Mouse (Mus musculus) heart, embryonic 14.5 days (tissue): ENCODE data around the gene Ptms. TPM values are rescaled to one million over a fixed set of nuclear protein-coding genes. Genes with fewer than 3 reads are reported as not detected.
A peak's percentile ranks its signal among the peaks of the same experiment; 100 is the strongest.

Experiments
- ATAC-seq: fragments of 200-750 bp; cut with Nextera tagmentation; 2 replicates; pipeline ENCODE4 v1.8.0; 2017; ENCODE audit warnings: low read depth, moderate TSS enrichment; ENCODE audit not compliant: insufficient number of reproducible peaks, insufficient read depth, low FRiP score
- H3K27ac ChIP-seq, 2 experiments: fragments of 200-500 bp in 1 of 2; fragments of 300-500 bp in 1 of 2; sonication (generic) in 1 of 2; replicated peaks in 1 of 2; 2 replicates each; pipeline ENCODE4 v1.5.1; 2012 to 2014; ENCODE audit warnings: low read depth in 2 of 2, low read length in 2 of 2, control low read depth in 1 of 2, mild to moderate bottlenecking in 1 of 2, mixed read lengths in 1 of 2; ENCODE audit not compliant: control insufficient read depth in 1 of 2, insufficient read depth in 1 of 2
- H3K27me3 ChIP-seq: fragments of 300-500 bp; sonication (generic); 2 replicates; pipeline ENCODE4 v1.6.1; 2014; ENCODE audit warnings: mild to moderate bottlenecking, low read length, control low read depth; ENCODE audit not compliant: control insufficient read depth, insufficient read depth
- H3K36me3 ChIP-seq: fragments of 300-500 bp; sonication (generic); 2 replicates; pipeline ENCODE4 v1.6.1; 2014; ENCODE audit warnings: mild to moderate bottlenecking, control low read depth, low read length, mixed read lengths; ENCODE audit not compliant: control insufficient read depth, insufficient read depth
- H3K4me1 ChIP-seq, 2 experiments: fragments of 200-500 bp in 1 of 2; fragments of 300-500 bp in 1 of 2; sonication (generic) in 1 of 2; 2 replicates each; pipeline ENCODE4 v1.6.1; 2012 to 2014; ENCODE audit warnings: low read length in 2 of 2, control low read depth in 1 of 2, mixed read lengths in 1 of 2; ENCODE audit not compliant: control insufficient read depth in 2 of 2, insufficient read depth in 2 of 2
- H3K4me2 ChIP-seq: fragments of 300-500 bp; sonication (generic); 2 replicates; pipeline ENCODE4 v1.6.1; 2014; ENCODE audit warnings: mild to moderate bottlenecking, low read length
- H3K4me3 ChIP-seq, 2 experiments: fragments of 200-500 bp in 1 of 2; fragments of 300-500 bp in 1 of 2; sonication (generic) in 1 of 2; 2 replicates each; pipeline ENCODE4 v1.5.1; 2012 to 2014; ENCODE audit warnings: low read length in 2 of 2, mild to moderate bottlenecking in 2 of 2, control low read depth in 1 of 2, low read depth in 1 of 2, moderate library complexity in 1 of 2; ENCODE audit not compliant: control insufficient read depth in 1 of 2, insufficient read depth in 1 of 2
- H3K9ac ChIP-seq: fragments of 300-500 bp; sonication (generic); 2 replicates; pipeline ENCODE4 v1.6.1; 2014; ENCODE audit warnings: mild to moderate bottlenecking, low read length
- H3K9me3 ChIP-seq: fragments of 300-500 bp; sonication (generic); 2 replicates; pipeline ENCODE4 v1.6.1; 2016; ENCODE audit warnings: low read length, control low read depth; ENCODE audit not compliant: control insufficient read depth
- WGBS: fragments of 180-500 bp; shearing (Covaris S2); extraction: QIAGEN DNeasy Blood & Tissue Kit; methylation state at CpG from one replicate; pipeline ENCODE4 v1.1.7; 2014; 5-methylcytosine and 5-hydroxymethylcytosine counted together
- polyA plus RNA-seq: library from polyadenylated mRNA; unstranded; fragments of >200 nt; fragmentation: Nextera tagmentation; extraction: Ambion mirVana; gene quantifications from 2 replicates; pipeline ENCODE4 v1.2.1, GENCODE M21; 2014

Gene Ptms
- polyA plus RNA-seq, result 238 and 251 TPM in 2 replicates

GRCm38 (mm10) chr6:124919695-124920317 lies at the start of gene Ptms:
Gene Ptms (minus strand): TSS chr6:124920103.
- peaks cover 33 to 44% of the 10 kb centered on the region in 2 experiments for H3K4me1 ChIP-seq
- H3K9ac ChIP-seq, result peak within 1 kb of the TSS; percentile 52
- H3K4me3 ChIP-seq, result peak within 1 kb of the TSS; percentile 27 to 43

GRCm38 (mm10) chr6:124967766-124968165 lies 47.9 kb upstream of the Ptms start:
- Histone ChIP-seq H3K4me3 (no peak overlapping the region), H3K27ac (no peak overlapping the region), H3K9me3 (no peaks in the 10 kb centered on the region), H3K27me3 (no peaks in the 10 kb centered on the region), H3K9ac (no peak overlapping the region), H3K4me2 (no peak overlapping the region), H3K36me3 (0 out of 2 replicates have a peak, but pooled peaks cover 3% of the 10 kb centered on the region), H3K4me1 (peaks cover 6 to 14% of the 10 kb centered on the region in 2 experiments)
- WGBS, result 69% methylated on average over 4 of the region's 4 CpGs
- no peak for ATAC-seq

More at GRCm38 (mm10) chr6:124919695-124920317, at the start of gene Ptms:
- no peaks in the 10 kb centered on the region for H3K9me3 ChIP-seq
- H3K27me3 ChIP-seq, result no peaks in the 10 kb centered on the region
- H3K27ac ChIP-seq, result peak within 1 kb of the TSS; percentile 99 to 100
- WGBS, result 2% methylated on average over 13 of the region's 13 CpGs
- ATAC-seq, result peak; percentile 79
- peak within 1 kb of the TSS; percentile 97 for H3K4me2 ChIP-seq
- H3K36me3 ChIP-seq, result peaks cover 5% of the 10 kb centered on the region

GRCm38 (mm10) chr6:124966466-124967118 lies 46.7 kb upstream of the Ptms start:
- 98% methylated on average over 7 of the region's 7 CpGs for WGBS
- H3K9me3 ChIP-seq, result no peaks in the 10 kb centered on the region
- no peak overlapping the region for H3K27ac ChIP-seq
- H3K9ac ChIP-seq, result no peak overlapping the region
- peaks cover 13% of the 10 kb centered on the region for H3K36me3 ChIP-seq
- peaks cover 6 to 14% of the 10 kb centered on the region in 2 experiments for H3K4me1 ChIP-seq
- peak overlapping the region; percentile 95 for H3K4me2 ChIP-seq
- H3K4me3 ChIP-seq, result peak overlapping the region in 1 of 2 experiments; percentile 94; a peak in 1 of 4 replicates
- ATAC-seq, result no peak
- no peaks in the 10 kb centered on the region for H3K27me3 ChIP-seq

GRCm38 (mm10) chr6:124965747-124966146 lies 45.8 kb upstream of the Ptms start:
- peak overlapping the region; percentile 95 for H3K4me2 ChIP-seq
- no peaks in the 10 kb centered on the region for H3K9me3 ChIP-seq
- no peaks in the 10 kb centered on the region for H3K27me3 ChIP-seq
- peaks cover 6 to 14% of the 10 kb centered on the region in 2 experiments for H3K4me1 ChIP-seq
- 14% methylated on average over 15 of the region's 15 CpGs for WGBS
- peak overlapping the region; percentile 91 to 92 for H3K27ac ChIP-seq
- peak overlapping the region; percentile 91 to 94 for H3K4me3 ChIP-seq
- H3K36me3 ChIP-seq, result peaks cover 22% of the 10 kb centered on the region
- H3K9ac ChIP-seq, result peak overlapping the region; percentile 91
- ATAC-seq, result no peak

GRCm38 (mm10) chr6:124965088-124965719 lies 45.3 kb upstream of the Ptms start, which contains the start of gene Cops7a:
Gene Cops7a (minus strand): TSS chr6:124965538.
- under 1% methylated on average over 68 of the region's 68 CpGs for WGBS
- Histone ChIP-seq H3K27me3 (no peaks in the 10 kb centered on the region), H3K4me1 (peaks cover 6 to 14% of the 10 kb centered on the region in 2 experiments), H3K36me3 (peaks cover 27% of the 10 kb centered on the region), H3K9ac (peak within 1 kb of the TSS; percentile 91), H3K27ac (peak within 1 kb of the TSS; percentile 91 to 92), H3K4me2 (peak within 1 kb of the TSS; percentile 95), H3K4me3 (peak within 1 kb of the TSS; percentile 91 to 94), H3K9me3 (no peaks in the 10 kb centered on the region)
- ATAC-seq, result peak; percentile 92

- ATAC-seq, result no peak
- WGBS, result 35% methylated on average over 16 of the region's 16 CpGs
These were observed 44.7 kb upstream of the Ptms start for GRCm38 (mm10) chr6:124964638-124965037.

GRCm38 (mm10) chr6:124961021-124961420 lies 41.1 kb upstream of the Ptms start:
- H3K9ac ChIP-seq, result no peak overlapping the region
- H3K27me3 ChIP-seq, result no peaks in the 10 kb centered on the region
- H3K4me2 ChIP-seq, result no peak overlapping the region
- peaks cover 61% of the 10 kb centered on the region for H3K36me3 ChIP-seq
- H3K27ac ChIP-seq, result no peak overlapping the region
- peaks cover 6 to 10% of the 10 kb centered on the region in 2 experiments for H3K4me1 ChIP-seq
- H3K4me3 ChIP-seq, result no peak overlapping the region
- no peak for ATAC-seq
- WGBS, result 91% methylated on average over 12 of the region's 12 CpGs
- no peaks in the 10 kb centered on the region for H3K9me3 ChIP-seq

More at GRCm38 (mm10) chr6:124964638-124965037, 44.7 kb upstream of the Ptms start:
- no peaks in the 10 kb centered on the region for H3K9me3 ChIP-seq
- H3K4me1 ChIP-seq, result peaks cover 6 to 14% of the 10 kb centered on the region in 2 experiments
- H3K4me2 ChIP-seq, result peak overlapping the region; percentile 95
- peak overlapping the region in 1 of 2 experiments; percentile 92; a peak in 2 of 4 replicates for H3K27ac ChIP-seq
- H3K4me3 ChIP-seq, result peak overlapping the region; percentile 91 to 94
- H3K27me3 ChIP-seq, result no peaks in the 10 kb centered on the region
- peaks cover 33% of the 10 kb centered on the region for H3K36me3 ChIP-seq
- H3K9ac ChIP-seq, result peak overlapping the region; percentile 91
